Mouse (Mus musculus) cortical plate, adult 2 months (tissue): ENCODE data around the gene Vgf.

Source experiments
- CTCF ChIP-seq: fragments of 200-500 bp; IDR thresholded peaks from 2 replicates; pipeline ENCODE4 v1.5.1; 2011; ENCODE audit warnings: mild to moderate bottlenecking, control low read depth, low read length; ENCODE audit not compliant: insufficient read depth; ENCODE audit errors: extremely low read depth
- POLR2A ChIP-seq: fragments of 200-500 bp; IDR thresholded peaks from 2 replicates; pipeline ENCODE4 v1.6.1; 2011; ENCODE audit warnings: mild to moderate bottlenecking, low read length, control low read depth; ENCODE audit not compliant: insufficient read depth; ENCODE audit errors: extremely low read depth

DNA sequence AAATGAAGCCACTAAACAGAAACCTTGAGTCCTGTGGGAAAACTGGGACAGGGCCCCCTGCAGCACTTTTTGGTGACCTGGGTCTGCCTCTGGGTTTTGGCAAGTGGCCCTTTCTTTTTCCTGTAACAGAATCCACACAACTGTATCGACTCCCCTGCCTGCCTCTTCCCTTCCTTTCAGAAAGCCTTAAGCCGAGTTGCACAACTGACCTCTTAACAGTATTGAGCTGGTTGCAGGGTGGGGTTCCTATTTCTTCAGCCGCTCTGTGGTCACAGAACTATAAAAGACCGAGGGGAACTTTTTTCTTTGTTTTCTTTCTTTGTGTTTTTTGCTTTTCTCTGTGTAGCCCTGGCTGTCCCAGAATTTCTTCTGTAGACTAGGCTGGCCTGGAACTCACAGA lies 48.4 kb upstream of the Vgf start:
- TF ChIP-seq CTCF (no peak), POLR2A (no peak)
